Mouse (Mus musculus): Measurements from ENCODE around the gene Idh1. TPM values are rescaled to one million over a fixed set of nuclear protein-coding genes. Genes with fewer than 3 reads are reported as not detected.

The Idh1 gene
- polyA plus RNA-seq, 1 experiment from 2014 or later = 262 TPM

- Histone ChIP-seq H3K9ac (replicated peaks; ENCODE audit: low read length) (no peak overlapping the region), H3K27me3 (ENCODE audit: control insufficient read depth, insufficient read depth, low read length) (no peaks in the 10 kb centered on the region), H3K4me1 (ENCODE audit: control insufficient read depth, insufficient read depth, low read length) (no peaks in the 10 kb centered on the region), H3K36me3 (replicated peaks; ENCODE audit: control insufficient read depth, insufficient read depth, low read depth, low read length) (no peaks in the 10 kb centered on the region), H3K4me2 (ENCODE audit: low read depth, low read length) (no peak overlapping the region), H3K9me3 (replicated peaks; ENCODE audit: control insufficient read depth, low read length) (no peaks in the 10 kb centered on the region), H3K27ac (replicated peaks; ENCODE audit: low read depth, low read length) (no peak overlapping the region), H3K4me3 (ENCODE audit: low read depth, low read length) (no peak overlapping the region)
- WGBS = 93% methylated on average over 2 of the region's 2 CpGs
- DNase-seq (ENCODE audit: low spot score) (no peak), ATAC-seq (replicated peaks; ENCODE audit: insufficient number of reproducible peaks, low FRiP score, low TSS enrichment, low read depth) (no peak)
These were observed 12.6 kb downstream of the Idh1 start for GRCm38 (mm10) chr1:65173716-65174115.

GRCm38 (mm10) chr1:65171579-65171978 lies 14.7 kb downstream of the Idh1 start:
- Histone ChIP-seq H3K27ac (replicated peaks; ENCODE audit: low read depth, low read length) (no peak overlapping the region), H3K4me2 (ENCODE audit: low read depth, low read length) (no peak overlapping the region), H3K4me3 (ENCODE audit: low read depth, low read length) (no peak overlapping the region), H3K9me3 (replicated peaks; ENCODE audit: control insufficient read depth, low read length) (no peaks in the 10 kb centered on the region), H3K9ac (replicated peaks; ENCODE audit: low read length) (no peak overlapping the region), H3K27me3 (ENCODE audit: control insufficient read depth, insufficient read depth, low read length) (no peaks in the 10 kb centered on the region), H3K36me3 (replicated peaks; ENCODE audit: control insufficient read depth, insufficient read depth, low read depth, low read length) (no peaks in the 10 kb centered on the region), H3K4me1 (ENCODE audit: control insufficient read depth, insufficient read depth, low read length) (no peaks in the 10 kb centered on the region)
- DNase-seq (ENCODE audit: low spot score) = no peak
- WGBS = 80% methylated on average over 4 of the region's 4 CpGs
- ATAC-seq (replicated peaks; ENCODE audit: insufficient number of reproducible peaks, low FRiP score, low TSS enrichment, low read depth) = no peak

DNA sequence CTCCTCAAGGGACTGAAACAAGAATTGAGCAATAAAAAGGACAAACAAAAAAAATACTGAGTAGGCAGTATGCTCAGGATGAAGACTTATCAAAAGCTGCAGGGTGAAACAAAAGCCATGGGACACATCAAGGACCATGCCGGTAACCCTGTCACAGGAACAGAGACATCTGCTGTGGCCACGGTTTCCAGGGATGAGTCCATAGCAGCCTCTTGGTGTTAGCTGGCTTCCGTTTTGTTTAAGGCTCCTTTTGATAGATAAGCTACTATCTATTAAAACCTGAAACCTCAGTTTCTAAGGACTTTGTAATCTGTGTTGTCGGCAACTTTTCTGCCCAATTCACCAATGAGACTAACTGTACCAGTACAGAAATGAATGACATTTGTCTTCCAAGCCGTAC lies 16.4 kb downstream of the Idh1 start:
- H3K4me3 ChIP-seq (ENCODE audit: low read depth, low read length) = no peak overlapping the region
- H3K4me1 ChIP-seq (ENCODE audit: control insufficient read depth, insufficient read depth, low read length) = no peaks in the 10 kb centered on the region
- WGBS = 92% methylated on average over 5 of the region's 5 CpGs
- ATAC-seq (replicated peaks; ENCODE audit: insufficient number of reproducible peaks, low FRiP score, low TSS enrichment, low read depth) (no peak), DNase-seq (ENCODE audit: low spot score) (no peak)
- H3K27me3 ChIP-seq (ENCODE audit: control insufficient read depth, insufficient read depth, low read length) = no peaks in the 10 kb centered on the region
- H3K36me3 ChIP-seq (replicated peaks; ENCODE audit: control insufficient read depth, insufficient read depth, low read depth, low read length) = peaks cover 2% of the 10 kb centered on the region
- no peak overlapping the region for H3K9ac ChIP-seq (replicated peaks; ENCODE audit: low read length)
- no peak overlapping the region for H3K4me2 ChIP-seq (ENCODE audit: low read depth, low read length)
- H3K27ac ChIP-seq (replicated peaks; ENCODE audit: low read depth, low read length) = no peak overlapping the region
- no peaks in the 10 kb centered on the region for H3K9me3 ChIP-seq (replicated peaks; ENCODE audit: control insufficient read depth, low read length)

DNA sequence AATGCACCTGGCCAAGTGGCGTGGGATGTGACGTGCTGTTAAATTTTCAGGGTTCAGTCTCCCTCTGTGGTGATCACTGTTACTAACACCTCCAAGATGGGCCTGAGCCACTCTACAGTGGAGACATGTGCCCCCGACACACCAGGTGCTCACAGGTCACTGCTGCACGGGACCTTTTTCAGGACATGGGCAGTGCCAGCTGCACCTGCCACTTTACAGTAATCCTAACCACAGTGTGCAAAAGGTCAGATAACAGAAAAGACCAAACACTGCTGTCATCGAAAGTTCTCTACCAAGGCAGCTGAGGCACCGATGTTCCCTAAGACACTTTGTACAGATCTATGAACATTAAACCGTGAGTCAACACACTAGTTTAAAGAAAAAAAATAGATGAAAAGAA lies 16.8 kb downstream of the Idh1 start:
- 94% methylated on average over 7 of the region's 7 CpGs for WGBS
- Histone ChIP-seq H3K27ac (replicated peaks; ENCODE audit: low read depth, low read length) (no peak overlapping the region), H3K4me2 (ENCODE audit: low read depth, low read length) (no peak overlapping the region), H3K9me3 (replicated peaks; ENCODE audit: control insufficient read depth, low read length) (no peaks in the 10 kb centered on the region), H3K36me3 (replicated peaks; ENCODE audit: control insufficient read depth, insufficient read depth, low read depth, low read length) (peaks cover 4% of the 10 kb centered on the region), H3K4me3 (ENCODE audit: low read depth, low read length) (no peak overlapping the region), H3K27me3 (ENCODE audit: control insufficient read depth, insufficient read depth, low read length) (no peaks in the 10 kb centered on the region), H3K9ac (replicated peaks; ENCODE audit: low read length) (no peak overlapping the region), H3K4me1 (ENCODE audit: control insufficient read depth, insufficient read depth, low read length) (no peaks in the 10 kb centered on the region)
- DNase-seq (ENCODE audit: low spot score) (no peak), ATAC-seq (replicated peaks; ENCODE audit: insufficient number of reproducible peaks, low FRiP score, low TSS enrichment, low read depth) (no peak)

DNA sequence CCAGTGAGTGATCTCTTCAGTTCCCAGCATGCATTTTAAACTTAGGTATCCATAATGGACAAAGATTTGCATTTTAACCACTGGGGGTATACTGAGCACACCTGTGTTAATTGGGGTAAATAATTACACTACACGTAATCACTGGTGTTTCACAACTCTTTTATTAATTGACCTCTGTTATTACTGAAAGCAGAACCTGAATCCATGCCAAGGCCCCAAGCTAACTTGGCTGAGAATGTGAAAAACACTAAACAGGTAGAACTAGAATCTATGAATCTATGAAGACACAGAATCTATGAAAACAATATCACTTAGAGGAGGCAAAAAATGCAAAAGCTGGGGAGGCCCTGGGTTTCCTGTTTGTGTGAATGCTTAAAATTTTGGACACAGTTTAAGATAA lies 18.8 kb downstream of the Idh1 start:
- Histone ChIP-seq H3K27me3 (ENCODE audit: control insufficient read depth, insufficient read depth, low read length) (no peaks in the 10 kb centered on the region), H3K9ac (replicated peaks; ENCODE audit: low read length) (no peak overlapping the region), H3K4me2 (ENCODE audit: low read depth, low read length) (no peak overlapping the region), H3K4me3 (ENCODE audit: low read depth, low read length) (no peak overlapping the region), H3K27ac (replicated peaks; ENCODE audit: low read depth, low read length) (no peak overlapping the region), H3K36me3 (replicated peaks; ENCODE audit: control insufficient read depth, insufficient read depth, low read depth, low read length) (peaks cover 4% of the 10 kb centered on the region), H3K9me3 (replicated peaks; ENCODE audit: control insufficient read depth, low read length) (no peaks in the 10 kb centered on the region), H3K4me1 (ENCODE audit: control insufficient read depth, insufficient read depth, low read length) (no peaks in the 10 kb centered on the region)
- no peak for ATAC-seq (replicated peaks; ENCODE audit: insufficient number of reproducible peaks, low FRiP score, low TSS enrichment, low read depth)
- no peak for DNase-seq (ENCODE audit: low spot score)
- WGBS = 97% methylated on average over 1 of the region's 1 CpGs

- Histone ChIP-seq H3K36me3 (replicated peaks; ENCODE audit: control insufficient read depth, insufficient read depth, low read depth, low read length) (peaks cover 19% of the 10 kb centered on the region), H3K4me3 (ENCODE audit: low read depth, low read length) (no peak overlapping the region), H3K9ac (replicated peaks; ENCODE audit: low read length) (no peak overlapping the region), H3K4me1 (ENCODE audit: control insufficient read depth, insufficient read depth, low read length) (no peaks in the 10 kb centered on the region), H3K9me3 (replicated peaks; ENCODE audit: control insufficient read depth, low read length) (no peaks in the 10 kb centered on the region), H3K4me2 (ENCODE audit: low read depth, low read length) (no peak overlapping the region), H3K27me3 (ENCODE audit: control insufficient read depth, insufficient read depth, low read length) (no peaks in the 10 kb centered on the region), H3K27ac (replicated peaks; ENCODE audit: low read depth, low read length) (no peak overlapping the region)
- no peak for ATAC-seq (replicated peaks; ENCODE audit: insufficient number of reproducible peaks, low FRiP score, low TSS enrichment, low read depth)
- no peak for DNase-seq (ENCODE audit: low spot score)
- WGBS = 78% methylated on average over 1 of the region's 1 CpGs
These were observed 24.1 kb downstream of the Idh1 start for GRCm38 (mm10) chr1:65162210-65162609.

- no peaks in the 10 kb centered on the region for H3K4me1 ChIP-seq (ENCODE audit: control insufficient read depth, insufficient read depth, low read length)
- H3K9me3 ChIP-seq (replicated peaks; ENCODE audit: control insufficient read depth, low read length) = no peaks in the 10 kb centered on the region
- no peak overlapping the region for H3K4me2 ChIP-seq (ENCODE audit: low read depth, low read length)
- H3K36me3 ChIP-seq (replicated peaks; ENCODE audit: control insufficient read depth, insufficient read depth, low read depth, low read length) = peaks cover 7% of the 10 kb centered on the region
- no peak for ATAC-seq (replicated peaks; ENCODE audit: insufficient number of reproducible peaks, low FRiP score, low TSS enrichment, low read depth)
- H3K27ac ChIP-seq (replicated peaks; ENCODE audit: low read depth, low read length) = no peak overlapping the region
- WGBS = 89% methylated on average over 5 of the region's 5 CpGs
- no peak for DNase-seq (ENCODE audit: low spot score)
- H3K9ac ChIP-seq (replicated peaks; ENCODE audit: low read length) = no peak overlapping the region
- no peaks in the 10 kb centered on the region for H3K27me3 ChIP-seq (ENCODE audit: control insufficient read depth, insufficient read depth, low read length)
- no peak overlapping the region for H3K4me3 ChIP-seq (ENCODE audit: low read depth, low read length)
These were observed 30.2 kb downstream of the Idh1 start for GRCm38 (mm10) chr1:65156111-65156510.

DNA sequence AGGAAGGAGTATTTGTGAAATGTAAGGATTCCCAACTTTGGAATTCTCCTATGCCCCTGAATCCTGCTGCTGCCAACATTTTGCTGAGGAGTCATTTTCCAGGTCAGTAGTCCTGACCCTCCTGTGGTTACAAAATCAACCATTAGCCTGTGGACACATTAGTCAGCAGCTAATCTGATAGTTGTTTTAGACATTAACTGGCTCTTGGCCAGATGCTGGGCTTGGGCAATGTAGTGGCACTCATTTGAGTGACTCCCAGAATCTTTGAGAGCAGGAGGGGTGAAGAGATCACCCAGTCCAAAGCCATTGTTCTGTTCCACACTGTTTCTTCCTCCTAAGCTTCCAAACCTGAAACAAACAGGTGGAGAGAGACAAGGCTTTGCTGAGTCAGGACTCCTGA lies 31.5 kb downstream of the Idh1 start:
- H3K27ac ChIP-seq (replicated peaks; ENCODE audit: low read depth, low read length) = no peak overlapping the region
- no peak overlapping the region for H3K4me3 ChIP-seq (ENCODE audit: low read depth, low read length)
- H3K4me2 ChIP-seq (ENCODE audit: low read depth, low read length) = no peak overlapping the region
- no peak overlapping the region for H3K9ac ChIP-seq (replicated peaks; ENCODE audit: low read length)
- H3K36me3 ChIP-seq (replicated peaks; ENCODE audit: control insufficient read depth, insufficient read depth, low read depth, low read length) = peaks cover 3% of the 10 kb centered on the region
- DNase-seq (ENCODE audit: low spot score) (no peak), ATAC-seq (replicated peaks; ENCODE audit: insufficient number of reproducible peaks, low FRiP score, low TSS enrichment, low read depth) (no peak)
- no peaks in the 10 kb centered on the region for H3K9me3 ChIP-seq (replicated peaks; ENCODE audit: control insufficient read depth, low read length)
- no peaks in the 10 kb centered on the region for H3K4me1 ChIP-seq (ENCODE audit: control insufficient read depth, insufficient read depth, low read length)
- no peaks in the 10 kb centered on the region for H3K27me3 ChIP-seq (ENCODE audit: control insufficient read depth, insufficient read depth, low read length)

GRCm38 (mm10) chr1:65147971-65148370 lies 38.3 kb downstream of the Idh1 start:
- no peak overlapping the region for H3K4me2 ChIP-seq (ENCODE audit: low read depth, low read length)
- H3K27me3 ChIP-seq (ENCODE audit: control insufficient read depth, insufficient read depth, low read length) = no peaks in the 10 kb centered on the region
- no peaks in the 10 kb centered on the region for H3K4me1 ChIP-seq (ENCODE audit: control insufficient read depth, insufficient read depth, low read length)
- DNase-seq (ENCODE audit: low spot score) = no peak
- no peaks in the 10 kb centered on the region for H3K9me3 ChIP-seq (replicated peaks; ENCODE audit: control insufficient read depth, low read length)
- no peak overlapping the region for H3K27ac ChIP-seq (replicated peaks; ENCODE audit: low read depth, low read length)
- no peak for ATAC-seq (replicated peaks; ENCODE audit: insufficient number of reproducible peaks, low FRiP score, low TSS enrichment, low read depth)
- H3K36me3 ChIP-seq (replicated peaks; ENCODE audit: control insufficient read depth, insufficient read depth, low read depth, low read length) = no peaks in the 10 kb centered on the region
- no peak overlapping the region for H3K9ac ChIP-seq (replicated peaks; ENCODE audit: low read length)
- 74% methylated on average over 3 of the region's 3 CpGs for WGBS
- H3K4me3 ChIP-seq (ENCODE audit: low read depth, low read length) = no peak overlapping the region
